Mouse (Mus musculus) ovary, adult 2 months (tissue): ENCODE results near the gene Zfyve1. TPM values are rescaled to one million over a fixed set of nuclear protein-coding genes. Genes with fewer than 3 reads are reported as not detected.

Experiments used
- polyA plus RNA-seq: library from polyadenylated mRNA; depleted of rRNA; stranded (reverse); fragments of >200 nt; gene quantifications from 2 replicates; pipeline ENCODE4 v1.2.3, GENCODE M21; 2012; rRNA removed

The Zfyve1 gene
- polyA plus RNA-seq = 34.1 and 41.3 TPM in 2 replicates

GRCm38 (mm10) chr12:83597025-83597501 lies at the start of gene Zfyve1:
TSS of gene Zfyve1 (minus strand) at chr12:83597222.

GRCm38 (mm10) chr12:83630936-83631335 lies 33.9 kb upstream of the Zfyve1 start, which contains the start of gene Rbm25:
TSS of gene Rbm25 (plus strand) at chr12:83631236.

GRCm38 (mm10) chr12:83520311-83520890 lies 76.6 kb downstream of the Zfyve1 start, which contains the start of gene Dcaf4:
TSS of gene Dcaf4 (plus strand) at chr12:83520466.

Other genes starting within 250 kb of the Zfyve1 start
- 15.9 and 20.8 TPM in 2 replicates for gene Dpf3, start 109.5 kb downstream of the Zfyve1 start, polyA plus RNA-seq
- gene Dcaf4, start 76.8 kb downstream of the Zfyve1 start, polyA plus RNA-seq = 39.5 and 49.0 TPM in 2 replicates
- 19.5 and 24.3 TPM in 2 replicates for gene Rbm25, start 34.0 kb upstream of the Zfyve1 start, polyA plus RNA-seq
- 15.7 and 19.2 TPM in 2 replicates for gene Psen1, start 90.9 kb upstream of the Zfyve1 start, polyA plus RNA-seq
- gene Papln, start 166.4 kb upstream of the Zfyve1 start, polyA plus RNA-seq = 17.7 and 26.0 TPM in 2 replicates